Mouse (Mus musculus): ENCODE results near the gene Xrcc6. TPM values are rescaled to one million over a fixed set of nuclear protein-coding genes. Genes with fewer than 3 reads are reported as not detected.

Xrcc6 gene
- polyA plus RNA-seq, 1 experiment from 2014 or later: 48.4 TPM

DNA sequence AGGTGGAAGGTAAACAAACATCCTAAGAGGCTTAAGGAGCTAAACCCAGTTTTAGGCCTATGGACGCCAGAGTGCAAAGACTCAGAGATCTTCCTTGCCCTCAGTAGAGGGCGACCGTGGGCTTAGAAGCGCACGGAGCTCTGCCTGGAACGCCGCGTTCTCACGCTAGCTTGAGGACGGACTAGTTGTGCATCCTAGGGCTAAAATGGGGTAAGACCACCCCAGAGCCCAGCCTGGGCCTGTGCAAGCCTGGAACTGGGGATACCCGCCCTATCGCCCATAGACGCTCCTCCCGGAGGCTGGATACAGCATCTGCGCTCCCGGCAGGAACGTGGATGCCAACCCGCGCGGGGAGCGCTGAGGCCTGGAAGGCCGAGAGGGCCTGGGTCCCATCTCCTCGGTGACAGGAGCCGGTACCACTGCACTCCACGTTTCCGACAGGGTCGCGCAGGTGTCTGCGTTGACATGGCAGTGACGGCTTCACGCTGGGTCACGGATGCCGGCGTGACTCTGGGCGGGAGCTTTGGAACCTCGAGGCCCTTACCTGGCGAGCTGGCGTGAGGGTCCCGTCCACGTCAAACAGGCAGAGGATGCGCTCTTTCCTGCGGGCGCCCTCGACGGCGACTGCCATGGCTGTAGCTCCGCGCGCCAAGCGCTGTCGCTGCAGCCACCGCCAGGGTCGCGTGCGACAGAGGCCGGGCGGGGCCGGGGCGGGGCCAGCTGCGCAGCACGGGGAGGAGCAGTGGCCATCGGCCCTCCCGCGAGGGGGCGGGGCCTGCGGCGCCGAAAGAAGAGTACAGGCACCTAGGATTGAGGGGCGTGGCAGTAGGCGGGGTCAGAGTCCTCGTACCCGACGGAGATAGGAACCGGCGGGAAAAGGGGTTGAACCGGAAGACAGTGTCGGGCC lies 27.2 kb upstream of the Xrcc6 start, which contains the start of gene Pmm1:
TSS of gene Pmm1 (minus strand) at position 760 of the 907 bp plus-strand sequence.
- WGBS (ENCODE audit: insufficient replicate concordance): under 1% methylated on average over 77 of the region's 77 CpGs
- Histone ChIP-seq H3K9me3 (replicated peaks; ENCODE audit: control insufficient read depth, low read length) (no peaks in the 10 kb centered on the region), H3K4me2 (ENCODE audit: low read depth, low read length) (peak within 1 kb of the TSS; percentile 98), H3K27me3 (ENCODE audit: control insufficient read depth, insufficient read depth, low read depth, low read length) (no peaks in the 10 kb centered on the region), H3K36me3 (ENCODE audit: control insufficient read depth, insufficient read depth) (no peaks in the 10 kb centered on the region), H3K27ac (ENCODE audit: low read length) (peak within 1 kb of the TSS; percentile 76), H3K4me3 (ENCODE audit: low read depth, low read length) (peak within 1 kb of the TSS; percentile 70), H3K9ac (ENCODE audit: low read depth, low read length) (peak within 1 kb of the TSS; percentile 72), H3K4me1 (ENCODE audit: control insufficient read depth, low read depth, low read length) (peaks cover 18% of the 10 kb centered on the region)
- ATAC-seq (ENCODE audit: low read depth): peak; percentile 97

DNA sequence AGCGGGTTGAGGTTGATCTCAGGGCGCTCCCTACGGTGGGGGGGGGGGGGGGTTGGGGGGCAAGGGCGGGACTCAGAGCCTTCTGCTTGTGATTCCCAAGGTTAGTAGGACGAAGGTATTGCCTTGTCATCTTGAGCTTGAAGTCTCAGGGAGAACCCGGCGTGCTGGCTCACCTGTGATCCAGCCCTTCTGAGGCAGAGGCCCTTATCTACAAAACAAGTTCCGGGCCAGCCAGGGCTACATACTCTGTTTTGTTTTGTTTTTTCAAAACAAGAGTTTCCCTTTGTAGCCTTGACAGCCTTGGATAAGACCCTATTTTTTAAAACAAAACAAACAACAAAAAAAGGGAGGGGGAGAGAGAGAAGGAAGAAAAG lies 26.6 kb upstream of the Xrcc6 start:
- Histone ChIP-seq H3K9me3 (replicated peaks; ENCODE audit: control insufficient read depth, low read length) (no peaks in the 10 kb centered on the region), H3K4me3 (ENCODE audit: low read depth, low read length) (peak overlapping the region; percentile 70), H3K9ac (ENCODE audit: low read depth, low read length) (peak overlapping the region; percentile 60), H3K36me3 (ENCODE audit: control insufficient read depth, insufficient read depth) (no peaks in the 10 kb centered on the region), H3K27me3 (ENCODE audit: control insufficient read depth, insufficient read depth, low read depth, low read length) (no peaks in the 10 kb centered on the region), H3K4me1 (ENCODE audit: control insufficient read depth, low read depth, low read length) (peaks cover 18% of the 10 kb centered on the region), H3K27ac (ENCODE audit: low read length) (peak overlapping the region; percentile 76), H3K4me2 (ENCODE audit: low read depth, low read length) (peak overlapping the region; percentile 98)
- WGBS (ENCODE audit: insufficient replicate concordance): 0% methylated on average over 6 of the region's 8 CpGs
- ATAC-seq (ENCODE audit: low read depth): peak; percentile 59

- Histone ChIP-seq H3K36me3 (ENCODE audit: control insufficient read depth, insufficient read depth) (no peaks in the 10 kb centered on the region), H3K27me3 (ENCODE audit: control insufficient read depth, insufficient read depth, low read depth, low read length) (no peaks in the 10 kb centered on the region), H3K4me1 (ENCODE audit: control insufficient read depth, low read depth, low read length) (peaks cover 14% of the 10 kb centered on the region), H3K9ac (ENCODE audit: low read depth, low read length) (no peak overlapping the region), H3K27ac (ENCODE audit: low read length) (no peak overlapping the region), H3K4me3 (ENCODE audit: low read depth, low read length) (no peak overlapping the region), H3K4me2 (ENCODE audit: low read depth, low read length) (no peak overlapping the region), H3K9me3 (replicated peaks; ENCODE audit: control insufficient read depth, low read length) (no peaks in the 10 kb centered on the region)
- ATAC-seq (ENCODE audit: low read depth): no peak
- WGBS (ENCODE audit: insufficient replicate concordance): 29% methylated on average over 1 of the region's 1 CpGs
These were observed 23.4 kb upstream of the Xrcc6 start for GRCm38 (mm10) chr15:81964262-81964661.

DNA sequence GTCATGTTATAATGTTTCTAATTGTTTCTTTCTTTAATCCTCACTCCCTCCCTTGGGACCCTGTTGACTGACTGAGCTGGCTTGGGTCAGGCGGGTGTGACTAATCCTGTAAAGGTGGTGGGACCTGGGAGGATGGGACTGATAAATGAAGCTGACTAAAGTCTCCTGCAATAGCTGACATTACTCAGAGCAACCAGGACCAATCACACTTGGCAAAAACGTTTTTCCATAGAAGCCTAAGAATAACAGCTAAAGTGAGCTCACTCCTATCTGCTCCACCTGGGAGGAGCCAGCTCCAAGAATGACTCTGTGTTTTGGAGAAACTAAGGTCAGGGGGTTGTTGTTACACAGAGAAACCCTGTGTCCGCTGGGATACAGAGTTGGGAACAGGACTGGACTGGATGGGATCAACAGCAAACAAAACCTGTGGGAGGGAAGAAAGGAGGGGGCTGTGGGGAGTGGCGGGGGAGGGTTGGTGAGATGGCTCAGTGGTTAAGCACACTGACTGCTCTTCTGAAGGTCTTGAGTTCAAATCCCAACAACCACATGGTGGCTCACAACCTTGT lies 22.6 kb upstream of the Xrcc6 start:
- no peak for ATAC-seq (ENCODE audit: low read depth)
- Histone ChIP-seq H3K27ac (ENCODE audit: low read length) (no peak overlapping the region), H3K4me2 (ENCODE audit: low read depth, low read length) (no peak overlapping the region), H3K27me3 (ENCODE audit: control insufficient read depth, insufficient read depth, low read depth, low read length) (no peaks in the 10 kb centered on the region), H3K36me3 (ENCODE audit: control insufficient read depth, insufficient read depth) (no peaks in the 10 kb centered on the region), H3K9ac (ENCODE audit: low read depth, low read length) (no peak overlapping the region), H3K4me3 (ENCODE audit: low read depth, low read length) (no peak overlapping the region), H3K9me3 (replicated peaks; ENCODE audit: control insufficient read depth, low read length) (no peaks in the 10 kb centered on the region), H3K4me1 (ENCODE audit: control insufficient read depth, low read depth, low read length) (peaks cover 12% of the 10 kb centered on the region)
- 46% methylated on average over 4 of the region's 4 CpGs for WGBS (ENCODE audit: insufficient replicate concordance)

- ATAC-seq (ENCODE audit: low read depth): no peak
- Histone ChIP-seq H3K9ac (ENCODE audit: low read depth, low read length) (no peak overlapping the region), H3K27ac (ENCODE audit: low read length) (no peak overlapping the region), H3K4me1 (ENCODE audit: control insufficient read depth, low read depth, low read length) (peaks cover 7% of the 10 kb centered on the region), H3K4me2 (ENCODE audit: low read depth, low read length) (no peak overlapping the region), H3K9me3 (replicated peaks; ENCODE audit: control insufficient read depth, low read length) (no peaks in the 10 kb centered on the region), H3K4me3 (ENCODE audit: low read depth, low read length) (no peak overlapping the region), H3K27me3 (ENCODE audit: control insufficient read depth, insufficient read depth, low read depth, low read length) (no peaks in the 10 kb centered on the region), H3K36me3 (ENCODE audit: control insufficient read depth, insufficient read depth) (no peaks in the 10 kb centered on the region)
- 63% methylated on average over 13 of the region's 14 CpGs for WGBS (ENCODE audit: insufficient replicate concordance)
These were observed 21.4 kb upstream of the Xrcc6 start for GRCm38 (mm10) chr15:81966062-81966829.

DNA sequence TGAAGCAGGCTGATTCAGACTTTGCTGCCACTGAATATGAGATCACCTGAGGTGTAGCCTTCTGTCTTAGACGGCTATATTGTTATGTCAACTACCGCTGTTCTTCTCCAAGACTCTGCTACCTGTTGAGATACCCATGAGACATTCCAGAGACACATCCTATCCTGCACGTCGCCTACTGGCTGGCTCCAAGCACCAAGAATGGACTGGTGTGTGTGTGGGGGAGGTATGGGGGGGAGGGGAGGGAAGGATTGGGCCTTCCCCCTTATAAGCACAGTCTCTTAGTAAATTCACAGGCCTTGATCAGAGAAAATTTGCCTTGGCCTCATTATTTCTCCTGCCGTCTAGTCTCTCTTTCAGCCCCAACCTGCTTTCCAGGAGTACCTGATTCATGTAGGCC lies 19.8 kb upstream of the Xrcc6 start:
- Histone ChIP-seq H3K27me3 (ENCODE audit: control insufficient read depth, insufficient read depth, low read depth, low read length) (no peaks in the 10 kb centered on the region), H3K4me2 (ENCODE audit: low read depth, low read length) (no peak overlapping the region), H3K4me1 (ENCODE audit: control insufficient read depth, low read depth, low read length) (peaks cover 7% of the 10 kb centered on the region), H3K36me3 (ENCODE audit: control insufficient read depth, insufficient read depth) (no peaks in the 10 kb centered on the region), H3K4me3 (ENCODE audit: low read depth, low read length) (no peak overlapping the region), H3K27ac (ENCODE audit: low read length) (no peak overlapping the region), H3K9me3 (replicated peaks; ENCODE audit: control insufficient read depth, low read length) (no peaks in the 10 kb centered on the region), H3K9ac (ENCODE audit: low read depth, low read length) (no peak overlapping the region)
- WGBS (ENCODE audit: insufficient replicate concordance): 81% methylated on average over 5 of the region's 5 CpGs
- ATAC-seq (ENCODE audit: low read depth): no peak

- no peak for ATAC-seq (ENCODE audit: low read depth)
- Histone ChIP-seq H3K9me3 (replicated peaks; ENCODE audit: control insufficient read depth, low read length) (no peaks in the 10 kb centered on the region), H3K4me2 (ENCODE audit: low read depth, low read length) (no peak overlapping the region), H3K9ac (ENCODE audit: low read depth, low read length) (no peak overlapping the region), H3K36me3 (ENCODE audit: control insufficient read depth, insufficient read depth) (no peaks in the 10 kb centered on the region), H3K4me1 (ENCODE audit: control insufficient read depth, low read depth, low read length) (peaks cover 7% of the 10 kb centered on the region), H3K27ac (ENCODE audit: low read length) (no peak overlapping the region), H3K4me3 (ENCODE audit: low read depth, low read length) (no peak overlapping the region), H3K27me3 (ENCODE audit: control insufficient read depth, insufficient read depth, low read depth, low read length) (no peaks in the 10 kb centered on the region)
- 35% methylated on average over 2 of the region's 2 CpGs for WGBS (ENCODE audit: insufficient replicate concordance)
These were observed 19.2 kb upstream of the Xrcc6 start for GRCm38 (mm10) chr15:81968447-81968846.

DNA sequence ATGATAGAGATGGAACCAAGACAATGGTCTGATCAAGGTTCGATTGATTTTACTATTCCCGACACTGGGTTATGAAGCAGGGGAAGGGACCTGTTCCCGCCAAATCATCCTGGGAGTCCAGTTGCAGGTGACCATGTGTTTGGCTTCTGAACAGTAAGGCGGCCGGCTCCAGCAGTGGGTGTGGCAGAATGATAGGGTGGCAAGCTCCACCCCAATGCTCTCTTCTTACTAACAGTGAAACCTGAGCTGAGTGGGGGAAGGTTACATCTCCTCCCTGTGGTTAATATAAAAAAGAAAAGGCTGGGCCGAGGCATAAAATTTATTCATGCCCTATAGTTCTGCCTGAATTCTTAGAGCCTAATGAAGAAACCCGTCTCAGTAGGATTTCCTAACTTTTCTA lies 18.5 kb upstream of the Xrcc6 start:
- H3K36me3 ChIP-seq (ENCODE audit: control insufficient read depth, insufficient read depth): no peaks in the 10 kb centered on the region
- H3K27ac ChIP-seq (ENCODE audit: low read length): no peak overlapping the region
- no peaks in the 10 kb centered on the region for H3K9me3 ChIP-seq (replicated peaks; ENCODE audit: control insufficient read depth, low read length)
- H3K4me2 ChIP-seq (ENCODE audit: low read depth, low read length): peak overlapping the region; percentile 7; the same call in 1 of the 2 replicates
- H3K4me1 ChIP-seq (ENCODE audit: control insufficient read depth, low read depth, low read length): peaks cover 7% of the 10 kb centered on the region
- WGBS (ENCODE audit: insufficient replicate concordance): 39% methylated on average over 7 of the region's 7 CpGs
- H3K9ac ChIP-seq (ENCODE audit: low read depth, low read length): no peak overlapping the region
- H3K27me3 ChIP-seq (ENCODE audit: control insufficient read depth, insufficient read depth, low read depth, low read length): no peaks in the 10 kb centered on the region
- peak; percentile 70 for ATAC-seq (ENCODE audit: low read depth)
- no peak overlapping the region for H3K4me3 ChIP-seq (ENCODE audit: low read depth, low read length)
